Mouse (Mus musculus): ENCODE measurements around the gene Gimap8. TPM values are rescaled to one million over a fixed set of nuclear protein-coding genes. Genes with fewer than 3 reads are reported as not detected.

Gene Gimap8
- polyA plus RNA-seq, 1 experiment from 2014 or later, result 4.2 TPM

DNA sequence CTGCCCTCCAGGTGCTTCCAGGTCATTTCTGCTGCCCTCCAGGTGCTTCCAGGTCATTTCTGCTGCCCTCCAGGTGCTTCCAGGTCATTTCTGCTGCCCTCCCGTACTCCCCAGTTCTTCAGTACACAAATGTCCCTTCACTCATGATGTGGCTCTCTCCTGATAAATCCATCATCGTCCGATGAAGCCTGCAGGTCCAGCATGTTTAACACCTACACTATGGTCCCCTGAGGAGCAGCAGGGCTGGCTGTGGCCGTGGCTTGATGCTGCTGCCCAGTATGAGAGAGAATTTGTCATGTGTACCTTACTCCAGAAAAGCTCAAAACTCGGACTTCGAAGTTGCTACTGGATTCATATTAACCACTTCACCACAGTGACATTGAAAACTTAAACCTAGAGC lies 5.6 kb upstream of the Gimap8 start:
- H3K27me3 ChIP-seq, result no peaks in the 10 kb centered on the region
- no peak overlapping the region for H3K9ac ChIP-seq
- H3K36me3 ChIP-seq, result no peaks in the 10 kb centered on the region
- H3K27ac ChIP-seq, result no peak overlapping the region
- H3K4me3 ChIP-seq, result no peak overlapping the region
- H3K4me1 ChIP-seq, result 0 out of 2 replicates have a peak, but pooled peaks cover 4% of the 10 kb centered on the region
- WGBS, result 54% methylated on average over 6 of the region's 6 CpGs
- no peak overlapping the region for H3K4me2 ChIP-seq
- H3K9me3 ChIP-seq, result no peaks in the 10 kb centered on the region
- no peak for ATAC-seq (ENCODE audit: borderline replicate concordance, extremely low read depth, low FRiP score, low TSS enrichment)

DNA sequence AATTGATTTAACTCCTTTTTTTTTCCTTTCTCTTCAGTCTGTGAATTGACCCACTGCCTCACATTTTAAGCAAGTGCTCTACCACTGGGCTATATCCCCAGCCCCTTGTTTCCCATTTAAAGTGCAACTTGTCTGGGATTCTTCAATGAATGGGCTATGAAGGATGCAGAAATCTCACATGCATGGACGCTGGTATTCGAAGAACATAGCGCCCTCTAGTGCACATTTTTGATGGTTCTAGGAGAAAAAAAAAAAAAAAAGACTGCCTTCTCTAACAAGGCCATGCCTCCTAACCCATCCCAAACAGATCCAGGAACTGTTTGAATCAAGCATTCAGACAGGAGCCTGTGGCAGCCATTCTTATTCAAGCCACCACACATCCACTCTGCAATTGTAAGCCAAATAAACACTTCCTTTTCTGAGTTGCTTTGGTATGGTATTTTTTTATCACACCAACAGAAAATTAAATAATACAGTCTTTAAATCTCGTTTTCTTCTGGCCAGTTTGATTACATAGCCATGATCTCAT lies 4.2 kb upstream of the Gimap8 start:
- no peak overlapping the region for H3K27ac ChIP-seq
- no peak overlapping the region for H3K4me2 ChIP-seq
- H3K27me3 ChIP-seq, result no peaks in the 10 kb centered on the region
- 18% methylated on average over 4 of the region's 4 CpGs for WGBS
- H3K4me3 ChIP-seq, result no peak overlapping the region
- H3K9ac ChIP-seq, result no peak overlapping the region
- ATAC-seq (ENCODE audit: borderline replicate concordance, extremely low read depth, low FRiP score, low TSS enrichment), result no peak
- H3K9me3 ChIP-seq, result no peaks in the 10 kb centered on the region
- 0 out of 2 replicates have a peak, but pooled peaks cover 4% of the 10 kb centered on the region for H3K4me1 ChIP-seq
- H3K36me3 ChIP-seq, result no peaks in the 10 kb centered on the region

DNA sequence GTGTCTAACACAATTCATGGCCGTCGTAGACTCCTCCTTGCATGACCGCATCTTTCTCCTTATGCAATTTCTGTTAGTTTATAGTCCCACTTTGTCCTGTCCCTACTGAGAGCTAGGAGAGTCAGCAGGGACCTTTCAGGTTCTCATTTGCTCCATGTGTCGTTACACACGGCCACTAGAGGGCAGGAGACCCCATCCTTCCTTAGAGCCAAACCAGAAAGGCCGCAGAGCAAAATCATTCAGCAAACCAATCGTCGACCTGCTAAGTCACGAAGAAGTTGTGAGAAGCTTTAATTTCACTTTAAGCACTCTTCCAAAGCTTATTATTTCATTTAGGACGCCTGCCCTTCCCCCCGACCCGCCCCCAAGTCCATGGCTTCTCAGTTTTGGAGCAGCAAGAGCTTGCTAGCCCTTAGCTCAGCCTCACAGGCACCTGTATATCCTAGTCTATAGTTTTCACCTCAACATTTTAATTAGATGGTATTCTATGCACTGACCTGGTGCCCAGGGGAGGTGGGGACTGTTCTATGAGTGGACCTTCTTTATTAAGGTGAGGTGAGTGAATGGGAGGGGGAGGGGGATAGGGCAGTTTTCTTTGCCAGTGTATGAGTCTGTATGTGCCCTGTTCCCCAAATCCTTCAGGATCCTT lies 1.2 kb upstream of the Gimap8 start:
- Histone ChIP-seq H3K4me3 (no peak overlapping the region), H3K9me3 (no peaks in the 10 kb centered on the region), H3K4me1 (0 out of 2 replicates have a peak, but pooled peaks cover 4% of the 10 kb centered on the region), H3K36me3 (no peaks in the 10 kb centered on the region), H3K27me3 (no peaks in the 10 kb centered on the region), H3K9ac (no peak overlapping the region), H3K4me2 (no peak overlapping the region), H3K27ac (no peak overlapping the region)
- WGBS, result 11% methylated on average over 12 of the region's 12 CpGs
- no peak for ATAC-seq (ENCODE audit: borderline replicate concordance, extremely low read depth, low FRiP score, low TSS enrichment)

DNA sequence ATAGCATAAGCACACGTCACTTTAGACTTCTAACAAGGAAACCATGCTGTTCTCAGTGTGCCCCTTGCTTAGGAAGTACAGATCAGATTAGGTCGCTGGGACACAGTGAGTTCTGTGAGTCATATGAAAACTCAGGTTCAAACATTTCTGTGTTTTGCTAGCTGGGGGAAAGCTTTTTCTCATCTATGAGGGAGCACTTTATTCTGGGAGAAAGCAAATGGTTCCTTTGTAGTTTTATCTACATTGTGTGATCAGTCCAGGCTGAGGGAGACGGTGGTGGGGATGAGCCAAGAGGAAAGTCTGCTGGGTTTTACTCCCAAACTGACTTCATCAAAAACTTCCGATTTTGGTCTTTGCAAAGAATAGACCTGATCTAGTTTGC lies 734 bp upstream of the Gimap8 start:
- Histone ChIP-seq H3K27ac (no peak overlapping the region), H3K4me2 (no peak overlapping the region), H3K9ac (no peak overlapping the region), H3K4me3 (no peak overlapping the region), H3K36me3 (no peaks in the 10 kb centered on the region), H3K27me3 (no peaks in the 10 kb centered on the region), H3K4me1 (0 out of 2 replicates have a peak, but pooled peaks cover 4% of the 10 kb centered on the region), H3K9me3 (no peaks in the 10 kb centered on the region)
- WGBS, result 78% methylated on average over 4 of the region's 4 CpGs
- ATAC-seq (ENCODE audit: borderline replicate concordance, extremely low read depth, low FRiP score, low TSS enrichment), result no peak

DNA sequence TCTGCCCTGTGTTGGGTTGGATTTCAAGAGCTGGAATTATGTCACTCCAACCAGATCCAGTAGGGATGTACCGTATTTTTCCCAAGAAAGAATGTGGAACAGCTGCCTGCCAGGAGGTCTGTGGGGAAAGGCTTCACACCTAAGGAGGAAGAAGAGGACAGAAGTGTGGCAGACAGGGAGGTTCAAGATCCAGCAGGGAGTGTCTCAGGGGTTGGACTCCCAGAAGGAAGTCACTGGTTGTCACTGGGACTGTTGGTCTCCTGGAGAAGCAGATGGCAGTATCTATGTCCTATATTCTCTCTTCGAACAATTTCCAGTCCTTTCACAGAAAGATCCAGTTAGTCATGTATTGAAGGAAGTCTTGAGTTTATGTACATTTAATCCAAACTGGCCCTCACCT lies 577 bp downstream of the Gimap8 start:
- 0 out of 2 replicates have a peak overlapping the region, but pooled peaks have one; percentile 8 for H3K4me3 ChIP-seq

DNA sequence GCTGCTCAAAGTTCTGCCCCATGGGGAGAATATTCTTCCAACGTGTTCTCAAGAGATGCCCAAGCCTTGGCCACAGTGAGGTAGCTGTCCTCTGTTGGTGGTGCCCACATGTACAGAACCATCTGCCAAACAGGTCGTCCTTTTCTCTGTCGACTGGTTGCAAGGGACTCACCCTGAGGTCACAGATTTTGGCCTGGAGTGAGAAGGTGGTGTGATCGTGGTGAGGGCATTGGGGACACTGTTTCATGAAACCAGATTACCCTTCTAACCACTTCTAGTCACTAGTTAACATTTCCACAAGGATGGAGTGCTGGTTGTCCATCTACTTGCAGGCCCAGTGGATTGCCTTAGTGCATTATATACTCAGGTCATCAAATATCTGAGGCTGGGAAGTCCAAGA lies 1.7 kb downstream of the Gimap8 start:
- no peaks in the 10 kb centered on the region for H3K9me3 ChIP-seq
- no peak overlapping the region for H3K9ac ChIP-seq
- H3K27me3 ChIP-seq, result no peaks in the 10 kb centered on the region
- no peak for ATAC-seq (ENCODE audit: borderline replicate concordance, extremely low read depth, low FRiP score, low TSS enrichment)
- H3K27ac ChIP-seq, result no peak overlapping the region
- no peak overlapping the region for H3K4me3 ChIP-seq
- H3K4me1 ChIP-seq, result 0 out of 2 replicates have a peak, but pooled peaks cover 4% of the 10 kb centered on the region
- no peaks in the 10 kb centered on the region for H3K36me3 ChIP-seq
- 90% methylated on average over 4 of the region's 4 CpGs for WGBS
- H3K4me2 ChIP-seq, result no peak overlapping the region

More for the DNA sequence above, 577 bp downstream of the Gimap8 start:
- Histone ChIP-seq H3K4me2 (peak overlapping the region; percentile 28; the same call in 1 of the 2 replicates), H3K36me3 (no peaks in the 10 kb centered on the region), H3K9ac (no peak overlapping the region), H3K9me3 (no peaks in the 10 kb centered on the region), H3K4me1 (0 out of 2 replicates have a peak, but pooled peaks cover 4% of the 10 kb centered on the region), H3K27ac (no peak overlapping the region), H3K27me3 (no peaks in the 10 kb centered on the region)
- no peak for ATAC-seq (ENCODE audit: borderline replicate concordance, extremely low read depth, low FRiP score, low TSS enrichment)
- WGBS, result 83% methylated on average over 2 of the region's 2 CpGs

DNA sequence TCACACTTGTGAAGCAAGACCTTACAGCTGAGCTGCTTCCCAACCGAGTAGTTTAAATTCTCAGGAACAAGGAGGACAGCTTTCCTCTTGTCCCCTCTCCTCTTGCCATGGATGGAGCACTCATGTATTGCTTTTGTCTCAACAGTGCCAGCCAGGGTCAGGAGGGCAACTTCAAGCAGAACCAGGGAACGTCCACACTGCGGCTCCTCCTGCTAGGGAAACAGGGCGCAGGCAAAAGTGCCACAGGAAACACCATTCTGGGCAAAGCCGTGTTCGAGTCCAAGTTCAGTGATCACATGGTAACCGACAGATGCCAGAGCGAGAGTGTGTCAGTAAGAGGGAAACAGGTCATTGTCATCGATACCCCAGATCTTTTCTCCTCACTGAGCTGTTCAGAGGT lies 3.0 kb downstream of the Gimap8 start:
- ATAC-seq (ENCODE audit: borderline replicate concordance, extremely low read depth, low FRiP score, low TSS enrichment), result no peak
- H3K36me3 ChIP-seq, result no peaks in the 10 kb centered on the region
- WGBS, result 82% methylated on average over 9 of the region's 9 CpGs

DNA sequence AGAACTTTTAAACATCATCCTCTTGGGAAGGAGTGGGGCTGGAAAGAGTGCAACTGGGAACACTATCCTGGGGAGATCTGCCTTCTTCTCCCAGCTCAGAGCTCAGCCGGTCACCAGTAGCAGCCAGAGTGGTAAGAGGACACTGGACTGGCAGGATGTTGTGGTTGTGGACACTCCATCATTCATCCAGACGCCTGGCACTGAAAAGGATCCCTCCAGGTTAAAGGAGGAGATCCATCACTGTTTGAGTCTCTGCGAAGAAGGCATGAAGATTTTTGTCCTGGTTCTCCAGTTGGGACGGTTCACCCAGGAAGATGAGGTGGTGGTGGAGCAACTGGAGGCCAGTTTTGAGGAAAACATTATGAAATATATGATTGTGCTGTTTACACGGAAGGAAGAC lies 11.7 kb downstream of the Gimap8 start:
- WGBS, result 50% methylated on average over 5 of the region's 5 CpGs
- no peaks in the 10 kb centered on the region for H3K36me3 ChIP-seq
- H3K4me1 ChIP-seq, result no peaks in the 10 kb centered on the region
- no peak for ATAC-seq (ENCODE audit: borderline replicate concordance, extremely low read depth, low FRiP score, low TSS enrichment)
- H3K9ac ChIP-seq, result no peak overlapping the region
- H3K27ac ChIP-seq, result no peak overlapping the region
- no peaks in the 10 kb centered on the region for H3K27me3 ChIP-seq
- H3K4me2 ChIP-seq, result no peak overlapping the region
- H3K9me3 ChIP-seq, result no peaks in the 10 kb centered on the region
- no peak overlapping the region for H3K4me3 ChIP-seq

More for the DNA sequence above, 3.0 kb downstream of the Gimap8 start:
- Histone ChIP-seq H3K4me3 (no peak overlapping the region), H3K27ac (no peak overlapping the region), H3K27me3 (no peaks in the 10 kb centered on the region), H3K4me1 (0 out of 2 replicates have a peak, but pooled peaks cover 4% of the 10 kb centered on the region), H3K9ac (no peak overlapping the region), H3K4me2 (no peak overlapping the region), H3K9me3 (no peaks in the 10 kb centered on the region)

DNA sequence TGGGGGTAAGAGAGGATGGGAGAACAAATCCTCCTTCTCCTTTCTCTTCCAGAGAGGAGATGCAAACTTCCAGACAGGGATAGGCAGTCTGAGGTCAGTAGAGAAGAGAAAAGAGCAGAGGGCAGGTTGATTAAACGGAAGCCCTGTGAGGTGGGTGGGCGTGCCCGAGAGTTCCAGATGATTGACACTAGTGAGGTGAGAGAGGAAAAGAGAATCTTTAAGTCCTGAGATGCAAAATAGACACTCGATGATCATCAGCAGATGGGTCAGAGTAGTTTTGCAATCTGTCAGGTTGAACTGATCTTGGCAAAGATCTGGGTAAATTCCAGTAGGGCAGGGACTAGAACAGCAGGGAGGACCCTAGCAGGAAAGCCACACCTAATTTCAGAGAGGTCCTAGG lies 17.7 kb downstream of the Gimap8 start:
- no peaks in the 10 kb centered on the region for H3K9me3 ChIP-seq
- H3K27me3 ChIP-seq, result no peaks in the 10 kb centered on the region
- WGBS, result 79% methylated on average over 4 of the region's 4 CpGs
- no peak overlapping the region for H3K4me3 ChIP-seq
- H3K4me2 ChIP-seq, result no peak overlapping the region
- no peaks in the 10 kb centered on the region for H3K4me1 ChIP-seq
- no peaks in the 10 kb centered on the region for H3K36me3 ChIP-seq
- H3K27ac ChIP-seq, result no peak overlapping the region
- no peak overlapping the region for H3K9ac ChIP-seq
- no peak for ATAC-seq (ENCODE audit: borderline replicate concordance, extremely low read depth, low FRiP score, low TSS enrichment)

DNA sequence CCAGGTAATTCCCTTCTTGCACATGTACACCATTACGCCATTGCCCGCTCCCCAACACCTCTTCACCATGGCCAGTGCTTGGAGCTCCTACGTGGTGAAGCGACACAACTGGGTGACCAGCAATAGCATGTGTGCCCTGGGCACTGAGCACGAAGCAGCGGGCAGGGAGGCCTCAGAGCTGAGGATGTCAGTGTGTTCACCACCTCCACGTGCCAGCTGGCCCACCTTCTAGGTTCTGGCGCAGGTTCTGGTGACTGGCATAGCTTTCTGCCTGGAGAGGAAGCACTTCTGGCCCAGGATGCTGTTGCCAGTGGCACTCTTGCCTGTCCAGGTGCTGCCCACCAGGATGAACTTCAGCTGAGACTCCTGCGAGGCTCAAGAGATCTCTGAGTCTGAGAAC lies 18.4 kb downstream of the Gimap8 start:
- 90% methylated on average over 9 of the region's 9 CpGs for WGBS
- Histone ChIP-seq H3K4me2 (no peak overlapping the region), H3K9me3 (no peaks in the 10 kb centered on the region), H3K9ac (no peak overlapping the region), H3K36me3 (no peaks in the 10 kb centered on the region), H3K4me3 (no peak overlapping the region), H3K27ac (no peak overlapping the region), H3K27me3 (no peaks in the 10 kb centered on the region), H3K4me1 (no peaks in the 10 kb centered on the region)
- ATAC-seq (ENCODE audit: borderline replicate concordance, extremely low read depth, low FRiP score, low TSS enrichment), result no peak

DNA sequence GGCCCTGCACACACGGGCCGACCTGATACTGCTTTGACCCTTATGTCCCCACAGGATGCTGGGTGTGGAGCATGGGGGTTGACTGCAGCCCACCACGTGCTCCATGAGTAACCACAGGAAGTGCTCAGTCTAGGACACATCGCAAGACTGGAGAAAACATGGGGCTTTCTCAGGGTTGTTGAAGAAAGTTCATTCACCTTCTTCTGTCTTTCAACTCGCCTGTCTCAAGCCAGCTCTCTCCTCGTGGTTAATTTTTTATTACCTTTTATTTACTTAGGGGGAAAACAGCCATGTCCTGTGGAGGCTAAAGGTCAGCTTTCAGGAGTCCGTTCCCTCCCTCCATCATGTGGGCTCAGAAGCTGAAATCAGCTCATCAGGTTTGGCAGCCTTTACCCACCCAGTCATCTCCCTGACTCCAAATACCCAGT lies 19.1 kb downstream of the Gimap8 start:
- no peak overlapping the region for H3K4me3 ChIP-seq
- H3K9me3 ChIP-seq, result no peaks in the 10 kb centered on the region
- no peaks in the 10 kb centered on the region for H3K27me3 ChIP-seq
- no peaks in the 10 kb centered on the region for H3K36me3 ChIP-seq
- WGBS, result 32% methylated on average over 7 of the region's 7 CpGs
- no peak overlapping the region for H3K9ac ChIP-seq
- no peak overlapping the region for H3K27ac ChIP-seq
- no peak for ATAC-seq (ENCODE audit: borderline replicate concordance, extremely low read depth, low FRiP score, low TSS enrichment)
- H3K4me1 ChIP-seq, result no peaks in the 10 kb centered on the region
- H3K4me2 ChIP-seq, result no peak overlapping the region

DNA sequence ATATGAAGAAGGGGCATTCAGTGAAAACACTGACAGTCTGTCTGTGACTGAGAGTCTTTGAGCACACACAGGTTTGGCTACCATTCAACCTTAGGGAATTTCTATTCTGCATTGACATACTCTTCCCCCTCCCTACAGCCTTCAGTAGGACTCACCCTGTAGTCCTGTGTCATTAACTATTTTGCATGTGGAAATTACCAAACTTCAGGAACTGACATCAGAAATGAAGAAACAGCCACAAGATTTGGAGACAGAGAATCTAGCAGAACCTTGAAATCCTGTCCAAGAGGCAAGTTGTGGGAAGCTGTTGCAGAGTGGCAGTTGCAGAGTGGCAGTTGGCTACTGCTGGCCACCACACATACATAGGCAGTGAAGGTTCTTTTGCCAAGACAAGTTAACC lies 21.0 kb downstream of the Gimap8 start:
- H3K27me3 ChIP-seq, result no peaks in the 10 kb centered on the region
- H3K4me1 ChIP-seq, result no peaks in the 10 kb centered on the region
- H3K36me3 ChIP-seq, result no peaks in the 10 kb centered on the region
- no peak overlapping the region for H3K9ac ChIP-seq
- no peak for ATAC-seq (ENCODE audit: borderline replicate concordance, extremely low read depth, low FRiP score, low TSS enrichment)
- no peaks in the 10 kb centered on the region for H3K9me3 ChIP-seq
- no peak overlapping the region for H3K4me2 ChIP-seq
- no peak overlapping the region for H3K27ac ChIP-seq
- H3K4me3 ChIP-seq, result no peak overlapping the region

All from lung, embryonic 15.5 days (tissue).